Mouse (Mus musculus): ENCODE results near the gene Vmn1r41.

The Vmn1r41 gene

GRCm38 (mm10) chr6:89740466-89740865 lies at the start of gene Vmn1r41:
Vmn1r41 (plus strand) TSS chr6:89740766.
- no peak for DNase-seq

DNA sequence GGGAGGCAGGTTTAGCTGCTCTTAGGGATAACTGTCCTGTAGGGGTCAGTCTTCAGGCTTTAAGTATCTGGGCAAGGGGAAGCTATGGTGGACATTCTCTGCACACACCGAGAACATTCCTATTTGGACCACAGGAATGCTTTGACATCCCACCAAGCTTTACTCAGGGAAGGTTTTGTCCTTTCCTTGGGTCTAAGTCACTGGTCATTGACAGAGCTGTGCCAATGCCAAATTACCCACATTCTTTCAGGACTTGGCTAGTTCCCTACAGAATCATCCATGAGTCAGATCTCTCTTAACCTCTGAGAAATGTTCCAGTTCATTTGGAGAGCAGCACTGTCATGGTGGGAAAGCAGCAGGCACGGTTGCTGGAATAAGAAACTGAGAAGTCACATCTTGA lies 33.9 kb upstream of the Vmn1r41 start:
- DNase-seq = no peak

- DNase-seq = no peak
These were observed 33.3 kb upstream of the Vmn1r41 start, which contains the start of gene Vmn1r40 for GRCm38 (mm10) chr6:89707240-89707639. Vmn1r40 (plus strand) TSS chr6:89707540.

DNA sequence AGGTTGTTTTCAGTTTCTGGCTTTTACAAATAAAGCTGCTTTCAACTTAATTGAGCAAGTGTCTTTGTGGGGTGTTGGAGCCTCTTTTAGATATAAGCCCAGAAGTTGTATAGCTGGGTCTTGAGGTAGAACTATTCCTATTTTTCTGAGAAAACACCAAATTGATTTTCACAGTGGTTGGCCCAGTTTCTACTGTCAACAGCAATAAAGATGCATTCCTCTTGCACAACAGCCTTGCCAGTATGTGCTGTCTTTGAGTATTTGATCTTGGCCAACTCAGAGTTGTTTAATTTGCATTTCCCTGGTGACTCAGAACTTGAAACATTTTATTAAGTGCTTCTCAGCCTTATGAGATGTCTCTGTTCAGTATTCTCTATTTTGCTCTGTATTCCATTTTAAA lies 22.5 kb upstream of the Vmn1r41 start:
- DNase-seq = no peak

DNA sequence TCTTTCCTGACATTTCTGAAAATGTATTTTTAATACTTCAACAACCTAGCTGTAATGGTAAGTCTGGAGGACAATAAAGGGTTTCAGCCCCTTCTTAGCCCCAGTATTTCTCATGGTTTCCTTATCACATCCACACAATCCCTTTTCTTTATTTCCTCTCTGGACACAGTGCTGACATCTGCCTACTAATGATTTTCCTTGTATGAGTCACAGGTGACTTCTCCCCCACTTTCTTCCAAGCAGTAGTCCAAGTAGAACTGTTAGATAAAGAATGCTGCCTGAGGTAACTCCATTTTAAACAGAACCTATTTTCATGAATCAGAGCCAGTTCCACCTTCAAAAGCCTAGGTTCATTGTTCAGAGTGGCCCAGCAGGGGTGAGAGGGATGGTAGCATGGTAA lies 2.2 kb downstream of the Vmn1r41 start:
- no peak for DNase-seq

DNA sequence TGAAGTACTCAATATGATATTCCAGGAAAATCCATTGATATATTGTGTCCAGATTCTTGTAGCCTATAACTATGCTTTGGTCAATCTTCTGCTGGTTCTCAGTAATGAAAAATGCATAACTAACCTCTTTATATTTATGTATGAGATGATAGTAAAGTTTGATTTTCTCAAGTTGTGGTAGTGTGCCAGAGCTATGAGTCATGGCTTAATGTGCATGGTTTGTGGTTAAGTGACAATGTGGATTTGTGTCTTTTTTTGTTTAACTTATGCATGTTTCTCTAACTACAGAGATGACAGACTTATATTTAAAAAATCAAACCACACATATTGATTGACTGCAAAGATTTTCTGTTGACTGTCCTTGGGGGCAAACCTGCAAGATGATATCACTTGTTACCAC lies 49.7 kb downstream of the Vmn1r41 start:
- DNase-seq = no peak

Measured in cerebellum, adult 9-10 months (tissue).